Mouse (Mus musculus) stomach, postnatal 0 days (tissue): Measurements from ENCODE around the gene Ubac1.

ENCODE experiments used
- CTCF ChIP-seq: IDR thresholded peaks from 2 replicates; pipeline ENCODE4 v1.5.1; 2016; ENCODE audit warnings: antibody characterized with exemption, low read depth, mild to moderate bottlenecking, moderate library complexity
- EP300 ChIP-seq: optimal IDR thresholded peaks from 2 replicates; pipeline ENCODE3; 2016; ENCODE audit warnings: antibody characterized with exemption

GRCm38 (mm10) chr2:26062742-26063427, 41.3 kb upstream of the Ubac1 start:
- TF ChIP-seq CTCF (no peak), EP300 (no peak)
